Mouse (Mus musculus) stomach, embryonic 16.5 days (tissue): ENCODE data around the gene Ctnnd2. TPM values are rescaled to one million over a fixed set of nuclear protein-coding genes. Genes with fewer than 3 reads are reported as not detected.

Experiments
- ATAC-seq: fragments of 200-750 bp; cut with Nextera tagmentation; 2 replicates; pipeline ENCODE4 v1.8.0; 2017; ENCODE audit warnings: moderate number of reproducible peaks, moderate TSS enrichment; ENCODE audit not compliant: insufficient read depth, low FRiP score
- H3K27ac ChIP-seq: fragments of 300-500 bp; sonication (generic); 2 replicates; pipeline ENCODE4 v1.5.1; 2014; ENCODE audit warnings: low read length
- H3K27me3 ChIP-seq: fragments of 300-500 bp; sonication (generic); 2 replicates; pipeline ENCODE4 v1.6.1; 2014; ENCODE audit warnings: low read length, control low read depth, mixed read lengths; ENCODE audit not compliant: control insufficient read depth, insufficient read depth
- H3K36me3 ChIP-seq: fragments of 300-500 bp; sonication (generic); 2 replicates; pipeline ENCODE4 v1.6.1; 2014; ENCODE audit warnings: low read length; ENCODE audit not compliant: control insufficient read depth, insufficient read depth
- H3K4me1 ChIP-seq: fragments of 300-500 bp; sonication (generic); 2 replicates; pipeline ENCODE4 v1.6.1; 2014; ENCODE audit warnings: low read length, control low read depth, mixed read lengths; ENCODE audit not compliant: control insufficient read depth, insufficient read depth
- H3K4me2 ChIP-seq: fragments of 300-500 bp; sonication (generic); 2 replicates; pipeline ENCODE4 v1.6.1; 2014; ENCODE audit warnings: low read depth, low read length, mixed read lengths
- H3K4me3 ChIP-seq: fragments of 300-500 bp; sonication (generic); replicated peaks from 2 replicates; pipeline ENCODE4 v1.5.1; 2014; ENCODE audit warnings: mild to moderate bottlenecking, low read length
- H3K9ac ChIP-seq: fragments of 300-500 bp; sonication (generic); 2 replicates; pipeline ENCODE4 v1.6.1; 2014; ENCODE audit warnings: low read length
- H3K9me3 ChIP-seq: fragments of 300-500 bp; sonication (generic); replicated peaks from 2 replicates; pipeline ENCODE4 v1.6.1; 2016; ENCODE audit warnings: low read length, control low read depth; ENCODE audit not compliant: control insufficient read depth
- WGBS: fragments of 180-500 bp; shearing (Covaris S2); extraction: QIAGEN DNeasy Blood & Tissue Kit; methylation state at CpG from one replicate; pipeline ENCODE4 v1.1.7; 2014; 5-methylcytosine and 5-hydroxymethylcytosine counted together
- polyA plus RNA-seq: library from polyadenylated mRNA; unstranded; fragments of >200 nt; fragmentation: Nextera tagmentation; extraction: Ambion mirVana; gene quantifications from 2 replicates; pipeline ENCODE4 v1.2.1, GENCODE M21; 2015

Gene Ctnnd2
- polyA plus RNA-seq, 1 experiment from 2014 or later = 2.6 TPM

DNA sequence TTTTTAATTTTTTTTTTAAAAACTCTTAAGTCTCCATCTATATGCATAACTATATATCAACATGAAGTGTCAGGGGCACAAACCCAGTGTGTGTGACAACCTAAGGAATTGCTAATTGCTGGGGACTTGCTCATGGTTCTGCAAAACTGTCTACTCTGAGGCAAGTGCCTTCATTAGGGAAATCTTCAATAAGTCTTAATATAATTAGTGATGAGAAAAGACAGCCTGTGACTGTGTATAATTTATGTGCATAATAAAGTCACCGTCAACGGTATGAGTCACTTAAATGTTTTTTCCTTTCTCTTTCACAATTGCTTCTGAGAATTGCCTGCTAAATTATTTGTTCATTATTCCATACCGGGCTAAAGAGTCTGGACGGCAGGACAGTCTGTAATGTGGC, 228.7 kb downstream of the Ctnnd2 start:
- no peaks in the 10 kb centered on the region for H3K4me1 ChIP-seq
- no peak overlapping the region for H3K9ac ChIP-seq
- no peak overlapping the region for H3K4me3 ChIP-seq
- ATAC-seq = no peak
- H3K36me3 ChIP-seq = no peaks in the 10 kb centered on the region
- no peaks in the 10 kb centered on the region for H3K27me3 ChIP-seq
- WGBS = 81% methylated on average over 4 of the region's 4 CpGs
- H3K9me3 ChIP-seq = no peaks in the 10 kb centered on the region
- no peak overlapping the region for H3K4me2 ChIP-seq
- no peak overlapping the region for H3K27ac ChIP-seq

DNA sequence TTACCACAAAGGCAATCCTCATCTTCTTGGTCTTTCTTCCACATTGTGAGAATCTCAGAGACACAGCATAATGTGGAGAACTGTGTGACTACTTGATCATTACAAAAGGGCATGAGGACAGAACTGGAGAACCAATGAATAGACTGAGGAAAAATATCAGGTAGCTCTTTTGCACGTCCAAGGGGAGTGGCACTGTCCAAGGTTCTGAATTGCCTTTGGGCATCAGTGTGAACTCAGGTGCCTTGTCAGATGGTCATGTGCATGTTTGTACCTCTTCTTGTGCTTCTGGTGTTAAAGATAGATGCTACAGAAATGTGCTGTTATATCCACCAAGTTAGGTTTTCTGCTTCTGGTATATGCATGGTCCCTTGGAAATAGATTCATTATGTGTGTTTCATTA, 233.9 kb downstream of the Ctnnd2 start:
- whole genome bisulfite sequencing = 0% methylated on average over 1 of the region's 1 CpGs
- no peak overlapping the region for H3K4me3 ChIP-seq
- no peaks in the 10 kb centered on the region for H3K4me1 ChIP-seq
- H3K4me2 ChIP-seq = no peak overlapping the region
- no peaks in the 10 kb centered on the region for H3K36me3 ChIP-seq
- H3K27me3 ChIP-seq = no peaks in the 10 kb centered on the region
- no peaks in the 10 kb centered on the region for H3K9me3 ChIP-seq
- H3K9ac ChIP-seq = no peak overlapping the region
- no peak overlapping the region for H3K27ac ChIP-seq
- ATAC-seq = no peak

DNA sequence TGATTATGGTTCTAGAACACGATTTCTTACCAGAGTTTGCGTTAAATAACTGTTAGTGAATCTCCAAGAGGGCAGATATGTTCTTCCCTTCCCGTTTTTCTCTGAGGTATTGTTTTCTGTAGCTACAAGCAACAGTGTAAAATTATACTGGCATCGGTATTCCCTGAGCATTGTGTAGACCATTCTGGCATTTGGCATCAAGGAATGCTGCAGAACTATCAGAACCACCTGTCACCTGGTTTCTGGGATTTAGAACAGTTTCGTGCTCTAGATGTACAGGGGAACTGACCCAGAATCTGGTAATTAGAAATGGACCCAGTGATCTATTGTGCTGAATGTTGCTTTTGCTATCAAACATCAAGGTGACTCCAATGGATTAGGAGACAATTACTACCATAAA, 250.8 kb downstream of the Ctnnd2 start:
- H3K4me1 ChIP-seq = no peaks in the 10 kb centered on the region
- no peaks in the 10 kb centered on the region for H3K27me3 ChIP-seq
- H3K4me2 ChIP-seq = no peak overlapping the region
- ATAC-seq = no peak
- H3K36me3 ChIP-seq = no peaks in the 10 kb centered on the region
- WGBS = 83% methylated on average over 5 of the region's 5 CpGs
- no peak overlapping the region for H3K4me3 ChIP-seq
- H3K9ac ChIP-seq = no peak overlapping the region
- no peaks in the 10 kb centered on the region for H3K9me3 ChIP-seq
- H3K27ac ChIP-seq = no peak overlapping the region

DNA sequence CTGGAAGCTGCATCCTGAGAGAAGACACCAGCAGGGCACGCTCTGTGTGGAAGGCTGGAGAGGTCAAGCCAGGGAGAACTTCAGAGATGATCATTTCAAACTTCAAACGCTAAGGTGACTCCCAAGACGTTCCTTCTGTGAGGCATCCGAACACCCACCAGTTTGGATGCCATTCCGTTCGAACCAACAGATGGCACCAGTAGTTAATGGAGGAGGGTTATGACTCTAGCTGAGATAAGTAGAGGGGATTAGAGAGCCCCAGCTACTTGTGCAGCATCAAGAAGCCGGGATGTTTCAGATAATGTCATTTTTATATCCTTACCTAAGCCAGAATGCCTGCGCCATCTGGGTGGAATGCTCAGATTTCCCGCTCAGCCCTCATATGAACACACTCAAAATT, 251.9 kb downstream of the Ctnnd2 start:
- Histone ChIP-seq H3K9me3 (no peaks in the 10 kb centered on the region), H3K36me3 (no peaks in the 10 kb centered on the region), H3K4me2 (no peak overlapping the region), H3K4me1 (no peaks in the 10 kb centered on the region), H3K27me3 (no peaks in the 10 kb centered on the region), H3K9ac (no peak overlapping the region), H3K4me3 (no peak overlapping the region), H3K27ac (no peak overlapping the region)
- ATAC-seq = no peak
- 61% methylated on average over 9 of the region's 9 CpGs for WGBS

DNA sequence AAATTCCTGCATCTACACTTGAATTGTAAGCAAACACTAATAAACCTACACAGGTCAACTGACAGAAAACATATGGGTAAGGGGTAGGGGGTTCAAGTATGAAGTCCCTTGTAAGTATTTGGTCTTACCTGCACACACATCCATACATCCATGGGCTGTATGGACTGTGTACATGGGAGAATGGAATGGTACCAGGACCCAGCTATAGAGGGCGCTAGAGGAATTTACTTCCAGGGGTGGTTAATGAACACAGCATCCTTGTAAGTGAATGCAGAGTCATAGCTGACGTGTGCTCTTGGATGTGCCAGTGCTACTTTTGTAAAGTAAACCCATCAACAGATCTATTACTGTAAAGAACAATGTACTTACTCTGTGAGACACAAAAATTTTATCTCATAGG, 254.9 kb downstream of the Ctnnd2 start:
- Histone ChIP-seq H3K36me3 (no peaks in the 10 kb centered on the region), H3K27me3 (no peaks in the 10 kb centered on the region), H3K9ac (no peak overlapping the region), H3K9me3 (no peaks in the 10 kb centered on the region), H3K27ac (no peak overlapping the region), H3K4me3 (no peak overlapping the region), H3K4me1 (no peaks in the 10 kb centered on the region), H3K4me2 (no peak overlapping the region)
- no peak for ATAC-seq
- WGBS = 29% methylated on average over 2 of the region's 2 CpGs

DNA sequence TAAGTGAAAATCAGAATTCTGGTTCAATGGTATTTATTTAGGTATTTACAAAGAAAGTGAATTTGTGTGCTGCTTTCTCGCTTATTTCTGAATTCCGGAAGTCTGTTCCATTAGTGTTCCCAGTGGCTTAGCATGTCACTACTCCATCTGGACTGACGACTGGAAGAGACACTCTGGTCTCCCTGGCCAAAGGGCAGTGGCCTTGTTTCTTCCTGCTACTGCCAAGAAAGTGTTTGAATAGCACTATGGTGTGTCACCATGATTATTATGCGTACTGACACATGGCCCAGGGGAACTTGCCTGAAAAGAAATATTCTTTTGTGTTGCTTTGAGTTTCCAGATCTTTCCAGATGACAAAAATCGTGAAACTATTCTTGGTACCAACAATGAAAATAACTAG, 266.7 kb downstream of the Ctnnd2 start:
- Histone ChIP-seq H3K4me3 (no peak overlapping the region), H3K9me3 (no peaks in the 10 kb centered on the region), H3K4me2 (no peak overlapping the region), H3K27ac (no peak overlapping the region), H3K27me3 (no peaks in the 10 kb centered on the region), H3K4me1 (no peaks in the 10 kb centered on the region), H3K9ac (no peak overlapping the region), H3K36me3 (no peaks in the 10 kb centered on the region)
- WGBS = 59% methylated on average over 5 of the region's 5 CpGs
- no peak for ATAC-seq

DNA sequence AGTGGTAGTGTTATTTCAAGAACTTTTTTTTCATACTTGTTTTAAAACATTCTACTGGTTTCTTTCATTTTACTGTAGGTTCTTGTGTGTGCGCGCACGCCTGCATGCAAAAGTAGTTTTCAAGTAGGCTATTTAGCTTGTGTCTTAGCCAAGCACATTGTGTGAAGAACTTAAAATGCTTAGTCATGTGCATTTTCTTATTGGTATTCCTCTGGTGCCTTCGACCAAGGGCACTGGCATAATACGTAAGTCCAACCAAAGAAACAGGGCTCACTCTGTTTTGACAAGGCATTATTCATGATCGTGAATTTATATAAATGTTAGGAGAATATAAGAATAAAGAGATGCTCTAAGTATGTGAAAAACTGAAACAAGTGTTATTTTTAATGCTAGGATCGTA, 278.4 kb downstream of the Ctnnd2 start:
- Histone ChIP-seq H3K9ac (no peak overlapping the region), H3K4me2 (no peak overlapping the region), H3K36me3 (no peaks in the 10 kb centered on the region), H3K27me3 (no peaks in the 10 kb centered on the region), H3K4me3 (no peak overlapping the region), H3K4me1 (no peaks in the 10 kb centered on the region), H3K9me3 (no peaks in the 10 kb centered on the region), H3K27ac (no peak overlapping the region)
- no peak for ATAC-seq
- 82% methylated on average over 7 of the region's 7 CpGs for WGBS

DNA sequence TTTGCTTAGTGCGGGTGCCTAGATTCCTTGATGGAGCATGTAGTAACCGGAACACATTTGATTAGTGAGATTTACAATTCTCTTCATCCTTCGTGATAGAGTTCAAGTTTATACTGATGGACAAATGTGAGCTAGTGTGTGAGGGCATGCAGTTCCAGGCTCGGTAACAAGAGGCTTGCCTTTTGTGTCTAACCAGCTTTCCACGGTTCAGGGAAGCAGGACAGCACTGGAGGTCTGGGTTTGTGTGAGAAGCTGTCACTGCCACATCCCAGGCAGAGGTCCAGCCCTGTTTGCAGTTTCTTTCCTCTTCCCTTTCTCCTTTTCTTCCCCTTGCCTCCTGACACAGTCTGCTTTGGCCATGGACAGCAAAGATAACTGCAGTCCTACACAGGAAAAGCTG, 279.5 kb downstream of the Ctnnd2 start:
- Histone ChIP-seq H3K9me3 (no peaks in the 10 kb centered on the region), H3K4me3 (no peak overlapping the region), H3K4me2 (no peak overlapping the region), H3K9ac (no peak overlapping the region), H3K27ac (no peak overlapping the region), H3K4me1 (no peaks in the 10 kb centered on the region), H3K27me3 (no peaks in the 10 kb centered on the region), H3K36me3 (no peaks in the 10 kb centered on the region)
- WGBS = 58% methylated on average over 5 of the region's 5 CpGs
- ATAC-seq = no peak

DNA sequence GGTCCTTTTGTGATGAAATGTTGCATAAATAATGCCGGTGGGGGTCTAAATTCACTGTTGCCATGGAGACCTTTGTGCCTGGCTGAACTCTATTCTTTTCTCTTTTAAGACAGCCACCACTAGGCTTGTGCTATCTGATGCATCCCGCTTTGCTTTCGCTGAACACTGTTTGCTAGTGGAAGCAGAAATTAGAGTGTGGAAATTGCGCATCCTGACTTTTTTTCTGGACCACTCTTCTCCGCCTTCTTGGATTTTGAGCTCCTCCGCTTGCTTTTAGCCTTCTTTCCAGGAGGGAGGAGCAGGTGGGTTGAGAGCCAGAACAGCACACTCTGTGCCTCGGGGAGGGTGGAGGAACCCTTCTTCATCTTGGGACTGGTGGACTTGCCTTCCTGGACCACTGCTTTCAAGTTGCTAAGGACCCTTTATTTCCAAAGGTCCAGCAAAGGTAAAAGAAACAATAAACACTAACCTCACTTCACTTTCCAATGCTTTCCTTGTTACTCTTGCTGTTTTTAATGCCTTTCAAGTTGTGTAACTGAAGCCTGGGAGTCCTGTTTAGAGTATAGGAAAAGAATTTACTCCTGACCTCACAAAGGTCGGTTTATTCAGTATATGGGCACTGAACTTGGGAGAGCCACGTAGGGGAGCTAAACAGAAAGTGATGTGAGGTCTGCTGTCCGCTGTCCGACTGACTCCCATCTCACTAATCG, 285.3 kb downstream of the Ctnnd2 start:
- H3K9me3 ChIP-seq = no peaks in the 10 kb centered on the region
- no peaks in the 10 kb centered on the region for H3K4me1 ChIP-seq
- ATAC-seq = no peak
- H3K4me3 ChIP-seq = no peak overlapping the region
- no peaks in the 10 kb centered on the region for H3K36me3 ChIP-seq
- H3K27me3 ChIP-seq = no peaks in the 10 kb centered on the region
- no peak overlapping the region for H3K9ac ChIP-seq
- H3K4me2 ChIP-seq = no peak overlapping the region
- WGBS = 61% methylated on average over 12 of the region's 12 CpGs
- H3K27ac ChIP-seq = no peak overlapping the region
